Mouse (Mus musculus) embryonic fibroblast, embryonic 13.5 days (primary cell): ENCODE measurements around the gene B3galt5.

ENCODE experiments used
- CTCF ChIP-seq: IDR thresholded peaks from 2 replicates; pipeline ENCODE4 v1.5.1; 2011; ENCODE audit warnings: mild to moderate bottlenecking, control low read depth, low read length, moderate library complexity, borderline replicate concordance; ENCODE audit not compliant: insufficient read depth
- POLR2A ChIP-seq: IDR thresholded peaks from 2 replicates; pipeline ENCODE4 v1.6.1; 2011; ENCODE audit warnings: low read depth, mild to moderate bottlenecking, control low read depth, low read length, moderate library complexity

- no peak for TF ChIP-seq POLR2A
- no peak for TF ChIP-seq CTCF
Observed at GRCm38 (mm10) chr16:96222452-96222851, 13.1 kb upstream of the B3galt5 start.
